Mouse (Mus musculus): ENCODE measurements at regions not wholly inside any gene's neighbourhood (a gene's known extent, or its start where the extent isn't known, plus 50 kb on each side); places are given as distances from the start of the nearest gene placed in this dataset.

DNA sequence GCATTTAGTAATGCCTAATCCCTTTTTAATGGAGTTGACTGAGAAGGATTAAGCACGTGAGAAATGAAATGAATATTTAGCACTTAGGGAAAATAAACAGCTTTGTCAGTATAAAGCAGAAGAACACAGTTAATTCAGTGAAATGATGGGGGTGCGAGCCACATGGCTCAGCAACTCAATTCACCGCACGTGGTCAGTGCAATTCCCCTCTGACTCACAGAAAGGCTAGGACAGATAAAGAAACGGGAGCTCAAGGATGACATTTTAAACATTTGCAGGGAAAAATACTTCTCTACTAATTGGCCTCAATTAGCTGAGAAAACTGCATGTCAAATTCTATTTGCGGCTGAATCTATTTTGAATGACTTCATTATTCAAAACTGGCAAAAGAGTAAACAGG, 1516.3 kb upstream of the Map3k7 start:
- TF ChIP-seq CTCF (IDR thresholded peaks at IDR 0.05; ENCODE audit: low read depth, low read length) (no peak), POLR2A (IDR thresholded peaks at IDR 0.05; ENCODE audit: extremely low read depth, insufficient read depth, low read length) (no peak)

All from liver, adult 2 months (tissue).